Mouse (Mus musculus) embryonic facial prominence, embryonic 11.5 days (tissue): ENCODE data around the gene Hist1h2ab. TPM values are rescaled to one million over a fixed set of nuclear protein-coding genes. Genes with fewer than 3 reads are reported as not detected.
"Not testable (repeated sequence)": the region's sequence is repeated elsewhere in the genome, so short reads cannot be mapped to it uniquely, and the experiment has no call there.

Experiments used
- ATAC-seq: fragments of 200-750 bp; cut with Nextera tagmentation; replicated peaks from 2 replicates; pipeline ENCODE4 v1.8.0; 2017; ENCODE audit warnings: low read depth; ENCODE audit not compliant: insufficient number of reproducible peaks, low FRiP score, low TSS enrichment
- DNase-seq: peaks from one replicate; pipeline ENCODE4 v3.0.0-alpha.2; 2015; ENCODE audit warnings: low spot score
- H3K27ac ChIP-seq: fragments of 300-500 bp; sonication (generic); replicated peaks from 2 replicates; pipeline ENCODE4 v1.5.1; 2014; ENCODE audit warnings: mild to moderate bottlenecking, low read depth, low read length, control low read depth
- H3K27me3 ChIP-seq: fragments of 300-500 bp; sonication (generic); 2 replicates; pipeline ENCODE4 v1.6.1; 2014; ENCODE audit warnings: mild to moderate bottlenecking, low read length, moderate library complexity, mixed read lengths; ENCODE audit not compliant: control insufficient read depth, insufficient read depth
- H3K36me3 ChIP-seq: fragments of 300-500 bp; sonication (generic); replicated peaks from 2 replicates; pipeline ENCODE4 v1.6.1; 2014; ENCODE audit warnings: low read depth, mild to moderate bottlenecking, low read length, moderate library complexity, mixed read lengths; ENCODE audit not compliant: control insufficient read depth, insufficient read depth
- H3K4me1 ChIP-seq: fragments of 300-500 bp; sonication (generic); 2 replicates; pipeline ENCODE4 v1.6.1; 2014; ENCODE audit warnings: low read length, mixed read lengths; ENCODE audit not compliant: control insufficient read depth, insufficient read depth
- H3K4me2 ChIP-seq: fragments of 300-500 bp; sonication (generic); 2 replicates; pipeline ENCODE4 v1.6.1; 2014; ENCODE audit warnings: low read depth, mild to moderate bottlenecking, control low read depth, low read length, moderate library complexity
- H3K4me3 ChIP-seq: fragments of 300-500 bp; sonication (generic); 2 replicates; pipeline ENCODE4 v1.5.1; 2014; ENCODE audit warnings: low read depth, low read length, control low read depth
- H3K9ac ChIP-seq: fragments of 300-500 bp; sonication (generic); replicated peaks from 2 replicates; pipeline ENCODE4 v1.6.1; 2014; ENCODE audit warnings: mild to moderate bottlenecking, control low read depth, low read length
- H3K9me3 ChIP-seq: fragments of 300-500 bp; sonication (generic); replicated peaks from 2 replicates; pipeline ENCODE4 v1.6.1; 2016; ENCODE audit warnings: mild to moderate bottlenecking, low read length, inconsistent platforms, mixed read lengths; ENCODE audit not compliant: control insufficient read depth
- WGBS: fragments of 180-500 bp; shearing (Covaris S2); extraction: QIAGEN DNeasy Blood & Tissue Kit; methylation state at CpG from one replicate; pipeline ENCODE4 v1.1.7; 2014; 5-methylcytosine and 5-hydroxymethylcytosine counted together
- polyA plus RNA-seq: library from polyadenylated mRNA; unstranded; fragments of >200 nt; fragmentation: Nextera tagmentation; extraction: Ambion mirVana; gene quantifications from 2 replicates; pipeline ENCODE4 v1.2.1, GENCODE M21; 2014

The Hist1h2ab gene
- 48.1 and 54.7 TPM in 2 replicates for polyA plus RNA-seq

- not testable (repeated sequence) for H3K36me3 ChIP-seq, H3K27me3 ChIP-seq, H3K9me3 ChIP-seq, H3K4me1 ChIP-seq
- ATAC-seq (peak; percentile 32), DNase-seq (peak; percentile 89)
- Histone ChIP-seq H3K27ac (peak within 1 kb of the TSS; percentile 97), H3K4me3 (peak within 1 kb of the TSS; percentile 37), H3K9ac (peak within 1 kb of the TSS; percentile 69), H3K4me2 (peak within 1 kb of the TSS; percentile 56)
- WGBS: 1% methylated on average over 22 of the region's 47 CpGs
Observed at GRCm38 (mm10) chr13:23750839-23751477, at the start of gene Hist1h2ab. Hist1h2ab (plus strand) TSS chr13:23751126.

- H3K9me3 ChIP-seq: no peaks in the 10 kb centered on the region
- no peaks in the 10 kb centered on the region for H3K36me3 ChIP-seq
- no peak for DNase-seq
- no peak overlapping the region for H3K9ac ChIP-seq
- no peak overlapping the region for H3K4me3 ChIP-seq
- no peaks in the 10 kb centered on the region for H3K27me3 ChIP-seq
- no peak overlapping the region for H3K4me2 ChIP-seq
- no peak overlapping the region for H3K27ac ChIP-seq
- ATAC-seq: no peak
- WGBS: 79% methylated on average over 4 of the region's 4 CpGs
- H3K4me1 ChIP-seq: no peaks in the 10 kb centered on the region
Observed at GRCm38 (mm10) chr13:23702220-23702619, 48.7 kb upstream of the Hist1h2ab start.

- not testable (repeated sequence) for H3K27me3 ChIP-seq, H3K4me3 ChIP-seq, ATAC-seq, H3K36me3 ChIP-seq, H3K27ac ChIP-seq, H3K9ac ChIP-seq, H3K9me3 ChIP-seq, DNase-seq, H3K4me1 ChIP-seq, H3K4me2 ChIP-seq
- 89% methylated on average over 2 of the region's 2 CpGs for WGBS
Observed at GRCm38 (mm10) chr13:23702801-23703200, 48.1 kb upstream of the Hist1h2ab start.

GRCm38 (mm10) chr13:23705751-23706356, 45.1 kb upstream of the Hist1h2ab start:
- no peak for DNase-seq
- Histone ChIP-seq H3K36me3 (no peaks in the 10 kb centered on the region), H3K27me3 (no peaks in the 10 kb centered on the region), H3K4me1 (no peaks in the 10 kb centered on the region; the same call in 1 of the 2 replicates), H3K9ac (no peak overlapping the region), H3K9me3 (no peaks in the 10 kb centered on the region), H3K4me3 (no peak overlapping the region), H3K4me2 (no peak overlapping the region), H3K27ac (no peak overlapping the region)
- WGBS: 91% methylated on average over 7 of the region's 7 CpGs
- no peak for ATAC-seq

- 95% methylated on average over 12 of the region's 12 CpGs for WGBS
- no peak for ATAC-seq
Observed at GRCm38 (mm10) chr13:23706771-23707170, 44.2 kb upstream of the Hist1h2ab start.

GRCm38 (mm10) chr13:23708041-23708440, 42.9 kb upstream of the Hist1h2ab start:
- ATAC-seq: no peak
- no peak for DNase-seq

More at GRCm38 (mm10) chr13:23706771-23707170, 44.2 kb upstream of the Hist1h2ab start:
- H3K27me3 ChIP-seq: no peaks in the 10 kb centered on the region
- no peaks in the 10 kb centered on the region for H3K36me3 ChIP-seq
- DNase-seq: no peak
- H3K4me3 ChIP-seq: no peak overlapping the region
- no peaks in the 10 kb centered on the region for H3K9me3 ChIP-seq
- no peak overlapping the region for H3K27ac ChIP-seq
- no peak overlapping the region for H3K9ac ChIP-seq
- no peak overlapping the region for H3K4me2 ChIP-seq
- no peaks in the 10 kb centered on the region; the same call in 1 of the 2 replicates for H3K4me1 ChIP-seq

GRCm38 (mm10) chr13:23708654-23709053, 42.3 kb upstream of the Hist1h2ab start:
- Histone ChIP-seq H3K4me3 (no peak overlapping the region), H3K27ac (no peak overlapping the region), H3K4me2 (no peak overlapping the region), H3K36me3 (no peaks in the 10 kb centered on the region), H3K27me3 (no peaks in the 10 kb centered on the region), H3K9me3 (no peaks in the 10 kb centered on the region), H3K9ac (no peak overlapping the region), H3K4me1 (no peaks in the 10 kb centered on the region; the same call in 1 of the 2 replicates)
- DNase-seq (no peak), ATAC-seq (no peak)
- 77% methylated on average over 4 of the region's 4 CpGs for WGBS

More at GRCm38 (mm10) chr13:23708041-23708440, 42.9 kb upstream of the Hist1h2ab start:
- H3K9me3 ChIP-seq: no peaks in the 10 kb centered on the region
- H3K4me2 ChIP-seq: no peak overlapping the region
- no peak overlapping the region for H3K4me3 ChIP-seq
- no peaks in the 10 kb centered on the region for H3K36me3 ChIP-seq
- no peak overlapping the region for H3K9ac ChIP-seq
- WGBS: 86% methylated on average over 4 of the region's 4 CpGs
- H3K27ac ChIP-seq: no peak overlapping the region
- H3K27me3 ChIP-seq: no peaks in the 10 kb centered on the region
- no peaks in the 10 kb centered on the region; the same call in 1 of the 2 replicates for H3K4me1 ChIP-seq
